Mouse (Mus musculus) cerebral cortex, adult 2 months (tissue): Measurements from ENCODE around the gene Gm15293.

ENCODE experiments used
- WGBS: fragments of 180-500 bp; shearing (Covaris S2); methylation state at CpG from one replicate; pipeline ENCODE4 v1.1.7; 2018; 5-methylcytosine and 5-hydroxymethylcytosine counted together

The Gm15293 gene

GRCm38 (mm10) chr8:21201261-21201660, at the start of gene Gm15293:
Gene Gm15293, plus strand, starts transcription at chr8:21201561.
- no CpG with 5 or more reads among the region's 1 CpGs for WGBS

- no CpG with 5 or more reads among the region's 1 CpGs for WGBS
These were observed 39.4 kb upstream of the Gm15293 start, which contains the start of gene Defa22 for GRCm38 (mm10) chr8:21161977-21162376. Gene Defa22, plus strand, starts transcription at chr8:21162277.

DNA sequence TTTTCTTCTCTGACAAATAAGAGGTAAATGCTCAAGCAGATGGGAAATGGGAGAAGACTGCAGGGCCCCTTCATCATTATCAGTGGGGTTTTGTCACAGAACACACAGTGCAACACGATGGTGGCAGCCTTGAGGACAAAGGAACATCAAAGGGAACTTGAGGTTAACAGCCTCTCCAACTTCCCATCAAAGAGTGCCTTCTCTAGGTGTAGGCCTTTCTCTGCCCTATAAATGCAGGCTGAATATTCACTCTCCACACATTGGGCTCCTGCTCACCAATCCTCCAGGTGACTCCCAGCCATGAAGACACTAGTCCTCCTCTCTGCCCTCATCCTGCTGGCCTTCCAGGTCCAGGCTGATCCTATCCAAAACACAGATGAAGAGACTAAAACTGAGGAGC, 10.0 kb upstream of the Gm15293 start, which contains the start of gene Defa31:
Gene Defa31 (plus strand): TSS at position 301 of the 400 bp plus-strand sequence.
- no CpG with 5 or more reads among the region's 1 CpGs for WGBS
